Mouse (Mus musculus) embryo, embryonic 10.5 days (tissue): Measurements from ENCODE around the gene Upk3b.
"Not testable (repeated sequence)": the region's sequence is repeated elsewhere in the genome, so short reads cannot be mapped to it uniquely, and the experiment has no call there.

Experiments used
- DNase-seq: peaks from one replicate; pipeline ENCODE4 v3.0.0-alpha.2; 2015; ENCODE audit warnings: low spot score

Upk3b gene

GRCm38 (mm10) chr5:136034868-136035267 lies 3.4 kb upstream of the Upk3b start:
- DNase-seq, result no peak

- no peak for DNase-seq
Measured at GRCm38 (mm10) chr5:136035285-136035684, 3.0 kb upstream of the Upk3b start.

- DNase-seq, result no peak
Measured at GRCm38 (mm10) chr5:136036667-136037066, 1.6 kb upstream of the Upk3b start.

DNA sequence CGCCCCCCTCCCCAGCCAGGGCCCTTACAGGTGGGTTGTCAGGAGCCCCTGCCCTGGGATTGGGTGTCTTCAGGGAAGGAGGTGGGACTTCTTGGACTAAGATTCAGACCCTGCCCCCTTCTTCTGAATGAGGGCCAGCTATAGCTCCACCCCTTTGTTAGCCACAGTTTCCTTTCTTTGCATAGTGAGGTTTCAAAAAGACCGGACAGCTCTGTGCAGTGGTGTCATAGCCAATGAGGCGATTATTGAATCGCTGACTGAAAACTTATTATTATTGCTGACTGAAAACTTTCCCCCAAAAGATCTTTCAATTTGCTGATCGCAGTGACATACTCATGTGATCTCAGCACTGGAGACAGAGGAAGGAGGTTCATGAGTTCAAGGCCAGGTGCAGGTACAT lies 1.9 kb downstream of the Upk3b start:
- DNase-seq, result peak; percentile 45

DNA sequence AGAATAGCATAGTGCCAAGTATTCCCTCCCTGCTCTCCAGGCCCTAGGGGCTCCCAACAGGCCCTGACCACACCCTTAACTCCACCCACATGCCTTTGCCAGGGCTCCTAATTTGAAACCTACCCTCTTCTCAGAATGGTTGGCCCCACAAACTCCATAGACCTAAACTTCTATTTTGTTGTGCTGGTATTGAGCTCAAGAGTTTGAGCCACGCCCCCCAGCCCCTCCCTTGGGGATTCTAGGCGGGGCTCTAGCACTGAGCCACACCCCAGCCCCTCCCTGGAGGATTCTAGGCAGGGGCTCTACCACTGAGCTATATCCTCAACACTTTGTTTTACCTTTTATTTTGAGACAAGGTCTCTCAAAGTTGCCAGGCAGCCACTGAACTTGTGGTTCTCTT lies 3.0 kb downstream of the Upk3b start:
- DNase-seq, result no peak

GRCm38 (mm10) chr5:136041666-136042065 lies 3.4 kb downstream of the Upk3b start:
- DNase-seq, result no peak

GRCm38 (mm10) chr5:136044865-136045264 lies 6.6 kb downstream of the Upk3b start:
- DNase-seq, result no peak

- peak; percentile 40 for DNase-seq
Measured at GRCm38 (mm10) chr5:136045408-136045807, 7.1 kb downstream of the Upk3b start.

DNA sequence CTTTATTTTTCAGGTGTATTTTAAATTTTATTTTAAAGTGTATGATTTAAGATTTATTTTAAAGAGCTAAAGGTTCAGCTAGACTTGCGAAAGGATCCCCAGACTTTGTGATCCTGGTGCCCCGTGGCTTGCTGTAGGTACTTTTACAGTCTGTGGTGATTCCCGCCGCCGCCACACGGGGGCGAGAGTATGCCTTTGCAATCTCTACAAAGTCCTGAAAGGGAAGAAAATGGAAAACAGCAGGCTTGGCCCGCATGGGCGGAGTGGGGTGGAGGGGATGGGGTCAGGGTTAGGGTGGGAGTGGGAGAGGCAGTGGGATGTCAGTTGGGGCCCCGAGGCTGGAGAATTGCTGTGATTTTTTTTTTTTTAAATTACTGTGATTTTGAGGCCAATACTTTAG lies 7.7 kb downstream of the Upk3b start:
- DNase-seq, result peak; percentile 95

GRCm38 (mm10) chr5:136048541-136048940 lies 10.2 kb downstream of the Upk3b start:
- DNase-seq, result not testable (repeated sequence)

DNA sequence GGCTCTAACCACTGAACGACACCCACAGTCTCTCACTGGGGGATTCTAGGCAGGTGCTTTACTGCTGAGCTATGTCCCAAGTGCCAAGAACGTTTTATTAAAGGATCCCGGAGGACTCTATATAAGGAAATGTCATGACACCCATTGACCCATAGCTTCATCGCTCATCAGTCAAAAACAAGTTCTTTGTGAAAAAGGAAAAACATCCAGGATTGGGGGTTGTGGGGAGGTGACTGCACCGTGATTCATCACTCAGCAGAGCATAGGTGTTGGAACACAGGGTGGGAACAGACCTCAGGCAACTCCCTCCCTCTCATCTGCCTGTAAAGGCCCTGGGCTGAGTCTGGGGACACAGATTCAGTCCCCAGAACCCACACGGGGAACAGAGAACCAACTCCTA lies 11.6 kb downstream of the Upk3b start:
- peak; percentile 34 for DNase-seq

DNA sequence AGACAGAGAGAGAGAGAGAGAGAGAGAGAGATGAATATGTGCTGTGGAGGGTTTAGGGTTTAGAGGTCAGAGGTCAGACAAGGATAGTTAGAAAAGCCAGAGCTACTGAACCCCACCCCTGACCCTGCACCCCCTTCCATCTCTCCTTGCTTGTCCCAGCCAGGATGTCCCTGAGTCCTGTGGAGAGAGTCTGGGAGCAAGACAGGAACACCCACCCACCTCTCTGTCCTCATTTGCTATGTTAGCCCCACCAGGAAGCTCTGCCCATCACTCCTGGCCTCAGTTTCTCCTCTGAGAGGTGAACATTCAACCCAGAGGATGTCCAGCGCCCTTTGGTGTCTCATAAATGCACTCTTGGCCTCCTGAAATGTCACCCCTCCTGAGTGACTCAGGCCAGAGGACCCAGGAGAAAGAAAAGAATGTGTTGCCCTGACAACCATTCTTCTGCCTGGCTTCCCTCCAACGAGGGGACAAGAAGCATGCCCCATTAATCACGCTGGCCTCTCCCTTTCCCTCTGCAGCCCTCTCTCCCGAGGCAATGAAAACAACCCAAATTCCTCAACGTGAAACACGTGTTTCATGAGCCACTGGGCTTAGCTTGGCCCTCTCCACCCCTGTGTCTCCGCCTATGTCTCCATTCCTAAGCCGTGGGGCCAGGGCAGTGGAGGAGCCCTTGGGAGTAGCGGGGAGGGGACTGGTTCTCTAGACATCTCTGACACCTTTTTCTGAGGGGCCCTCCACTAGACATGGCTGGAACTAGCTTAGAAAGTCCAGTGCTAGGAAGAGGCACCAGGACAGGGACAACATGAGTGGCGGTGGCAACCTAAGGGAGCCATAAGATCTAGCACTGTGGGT lies 13.2 kb downstream of the Upk3b start:
- peak; percentile 93 for DNase-seq

DNA sequence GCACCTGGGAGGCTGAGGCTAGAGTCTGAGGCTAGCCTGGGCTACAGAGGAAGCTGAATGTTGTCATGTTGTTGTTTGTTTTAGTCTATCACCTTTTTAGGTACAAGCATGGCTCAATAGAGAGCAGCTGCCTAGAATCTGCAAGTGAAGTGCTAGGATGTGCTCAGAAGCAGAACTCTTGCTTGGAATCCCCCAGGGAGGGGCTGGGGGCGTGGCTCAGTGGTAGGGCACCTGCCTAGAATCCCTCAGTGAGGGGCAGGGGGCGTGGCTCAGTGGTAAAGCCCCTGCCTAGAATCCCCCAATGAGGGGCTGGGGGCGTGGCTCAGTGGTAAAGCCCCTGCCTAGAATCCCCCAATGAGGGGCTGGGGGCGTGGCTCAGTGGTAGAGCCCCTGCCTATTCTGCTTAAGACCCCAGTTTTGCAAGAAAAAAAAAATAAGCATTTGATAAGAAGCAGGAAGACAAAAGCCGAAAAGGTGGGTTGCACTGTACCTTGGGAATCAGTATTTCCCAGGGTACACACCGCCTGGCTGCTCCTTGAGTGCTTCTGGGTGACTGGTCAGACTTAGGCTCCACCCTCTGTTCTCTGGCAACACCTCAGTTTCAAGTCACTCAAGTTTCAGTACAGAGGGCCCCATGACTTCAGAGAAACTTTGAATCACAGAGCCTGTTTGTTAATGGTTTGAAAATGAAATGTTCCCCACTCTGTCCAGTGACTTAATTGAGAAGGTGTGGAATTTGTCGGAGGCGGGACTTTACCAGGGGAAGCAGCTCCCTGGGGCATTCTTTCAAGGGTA lies 14.8 kb downstream of the Upk3b start:
- no peak for DNase-seq

DNA sequence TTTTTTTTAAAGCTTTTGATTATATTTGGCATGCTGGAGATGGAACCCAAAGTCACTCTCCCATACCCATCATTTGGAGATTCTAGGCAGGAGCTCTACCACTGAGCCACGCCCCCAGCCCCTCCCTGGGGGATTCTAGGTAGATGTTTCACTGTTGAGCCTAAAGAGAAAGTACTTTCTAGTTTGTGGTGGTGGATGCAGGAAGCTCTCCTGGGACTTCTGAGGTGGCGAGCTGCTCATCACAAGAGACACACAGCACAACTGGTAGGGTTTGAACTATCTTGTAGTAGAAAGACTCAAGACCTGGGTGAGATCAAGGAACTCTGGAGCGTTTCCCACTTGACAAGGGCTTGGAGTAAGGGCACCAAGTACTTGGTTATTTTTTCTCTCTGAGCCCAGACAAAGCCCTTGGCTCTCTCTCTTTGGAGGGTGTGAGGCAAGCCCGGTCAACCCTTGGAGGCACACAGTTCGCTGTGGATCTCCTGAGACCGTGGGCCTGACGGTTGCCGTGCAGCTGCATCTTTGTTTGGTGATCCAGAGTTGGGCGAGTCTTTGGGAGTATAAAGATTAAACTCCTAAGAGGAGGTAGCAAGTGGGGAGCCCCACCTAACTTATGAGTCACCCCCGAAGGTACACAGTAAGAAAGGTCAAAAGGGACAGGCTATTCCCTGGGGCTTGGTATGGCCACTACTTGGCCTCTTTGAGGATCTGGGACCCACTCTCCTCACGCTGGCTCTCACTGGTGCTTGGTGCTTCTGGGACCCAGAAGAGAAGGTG lies 16.2 kb downstream of the Upk3b start, which contains the start of gene Upk3bl:
Gene Upk3bl, plus strand, starts transcription at position 192 of the 777 bp plus-strand sequence.
- DNase-seq, result no peak

- DNase-seq, result no peak
Measured at GRCm38 (mm10) chr5:136056062-136056461, 17.8 kb downstream of the Upk3b start.

- DNase-seq, result no peak
Measured at GRCm38 (mm10) chr5:136057085-136057484, 18.8 kb downstream of the Upk3b start.

DNA sequence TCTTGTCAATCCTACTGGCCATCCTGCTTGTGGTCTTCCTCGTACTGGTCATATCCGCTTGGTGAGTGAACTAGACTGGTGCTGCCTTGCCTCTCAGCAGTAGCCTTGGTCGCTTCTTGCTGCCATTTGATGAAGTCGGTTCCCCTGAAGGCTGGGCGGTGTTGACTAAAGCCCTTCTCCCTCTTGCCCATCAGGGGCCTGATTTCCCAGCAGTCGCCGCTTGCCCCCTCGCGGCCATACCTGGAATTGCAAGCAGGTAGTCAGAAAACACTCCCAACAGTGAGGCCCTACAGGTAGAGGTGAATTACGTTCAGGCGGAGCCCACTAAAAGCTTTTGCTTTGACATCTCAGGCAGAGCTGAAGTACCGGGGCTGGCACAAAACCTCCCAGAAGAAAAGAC lies 23.3 kb downstream of the Upk3b start:
- peak; percentile 85 for DNase-seq

- DNase-seq, result no peak
Measured at GRCm38 (mm10) chr5:136063920-136064319, 25.6 kb downstream of the Upk3b start.

GRCm38 (mm10) chr5:136066404-136067148 lies 28.3 kb downstream of the Upk3b start:
- not testable (repeated sequence) for DNase-seq

- DNase-seq, result no peak
Measured at GRCm38 (mm10) chr5:136069411-136069810, 31.1 kb downstream of the Upk3b start.

- DNase-seq, result no peak
Measured at GRCm38 (mm10) chr5:136073051-136073450, 34.8 kb downstream of the Upk3b start.

GRCm38 (mm10) chr5:136073526-136073925 lies 35.2 kb downstream of the Upk3b start:
- DNase-seq, result no peak
